Mouse (Mus musculus): Measurements from ENCODE around the gene Ccdc180.

The Ccdc180 gene

DNA sequence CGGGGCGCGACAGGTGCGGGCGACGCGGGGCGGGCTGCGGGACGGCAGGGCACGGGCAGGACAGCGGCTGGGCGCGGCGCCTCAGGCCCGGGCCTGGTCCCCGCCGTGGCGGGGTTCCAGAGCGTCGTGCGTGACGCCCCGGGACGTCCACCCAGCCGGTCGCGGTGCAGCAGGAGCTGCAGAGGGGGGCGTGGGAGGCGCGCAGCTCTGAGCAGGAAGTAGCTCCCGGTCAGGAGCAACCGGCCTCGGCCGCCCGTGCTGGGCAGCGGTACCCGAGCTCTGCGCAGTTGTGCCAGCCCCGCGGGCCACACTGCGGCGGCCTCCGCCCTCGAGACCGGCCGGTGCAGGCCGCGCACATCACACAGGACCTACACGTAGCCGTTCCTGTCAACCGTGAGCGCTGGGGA is 82.3 kb downstream of the Ccdc180 start:
- peak; percentile 83 for DNase-seq

DNA sequence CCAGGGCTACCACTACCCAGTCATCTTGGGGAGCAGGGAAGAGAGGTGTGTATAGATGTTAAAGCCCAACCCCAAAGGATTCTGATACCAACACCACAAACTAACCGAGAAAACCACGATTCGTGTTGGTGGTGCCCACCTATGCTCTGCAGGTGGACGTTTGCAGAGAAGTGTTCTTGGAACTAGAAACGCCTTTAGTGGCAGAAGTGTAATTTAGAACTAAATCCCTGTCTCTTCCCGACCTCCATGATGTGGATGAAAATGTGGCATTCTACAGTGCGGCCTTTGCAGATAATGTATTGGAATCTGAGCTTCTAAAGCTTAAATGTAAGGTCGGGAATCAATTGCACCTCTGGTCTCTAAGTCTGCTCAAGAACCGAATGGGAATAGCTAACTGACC is 82.8 kb downstream of the Ccdc180 start:
- DNase-seq, result no peak

DNA sequence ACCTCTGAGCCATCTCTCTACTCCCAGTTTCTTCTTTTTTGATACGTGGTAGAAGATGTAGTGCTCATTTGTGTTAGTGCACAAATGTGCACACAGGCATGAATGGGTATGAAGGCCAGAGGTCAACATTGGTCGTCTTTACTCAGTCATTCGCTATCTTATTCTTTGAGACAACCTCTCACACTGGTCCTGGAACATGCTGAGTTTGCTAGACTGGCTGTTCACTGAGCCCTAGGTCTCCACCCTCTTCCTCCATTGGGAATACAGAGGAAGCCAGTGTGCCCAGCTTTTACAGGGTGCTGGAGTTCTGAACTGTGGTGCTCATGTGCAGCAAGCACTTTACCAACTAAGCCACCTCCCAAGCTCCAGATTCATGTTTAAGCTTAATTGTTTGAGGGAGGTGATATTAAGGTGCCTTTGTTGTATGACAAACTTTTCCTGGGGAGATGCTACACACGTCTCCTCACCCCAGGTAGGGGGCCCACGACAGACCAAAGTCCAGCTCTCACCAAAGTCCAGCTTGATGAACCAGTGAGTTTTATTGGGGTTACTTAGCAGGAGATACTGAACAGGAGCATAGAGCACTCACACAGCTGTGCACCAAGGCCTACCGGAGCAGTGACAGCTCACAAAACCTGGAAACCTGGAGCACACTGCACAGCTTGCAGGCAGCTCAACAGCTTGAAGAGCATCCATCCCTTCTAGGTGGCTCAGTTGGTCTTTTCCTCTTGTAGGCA is 87.0 kb downstream of the Ccdc180 start:
- DNase-seq, result no peak

DNA sequence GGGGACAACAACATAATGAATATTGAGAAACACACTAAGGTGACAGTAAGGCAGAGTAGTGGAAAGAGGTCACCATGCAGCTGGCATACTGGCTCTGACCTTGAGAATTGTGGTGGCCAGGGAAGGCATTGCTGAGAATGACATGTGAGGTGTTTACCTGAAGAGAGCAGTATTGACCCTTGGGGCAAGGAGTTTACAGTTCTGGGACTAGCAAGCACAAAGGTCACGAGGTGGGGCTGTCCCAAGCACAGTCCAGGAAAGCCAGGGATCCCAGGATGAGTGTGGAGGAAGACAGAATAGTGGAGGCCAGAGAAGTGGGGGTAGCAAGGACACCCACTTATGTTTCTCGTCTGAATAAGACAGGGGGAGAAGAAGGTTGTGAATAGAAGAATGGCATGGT is 89.8 kb downstream of the Ccdc180 start:
- no peak for DNase-seq

DNA sequence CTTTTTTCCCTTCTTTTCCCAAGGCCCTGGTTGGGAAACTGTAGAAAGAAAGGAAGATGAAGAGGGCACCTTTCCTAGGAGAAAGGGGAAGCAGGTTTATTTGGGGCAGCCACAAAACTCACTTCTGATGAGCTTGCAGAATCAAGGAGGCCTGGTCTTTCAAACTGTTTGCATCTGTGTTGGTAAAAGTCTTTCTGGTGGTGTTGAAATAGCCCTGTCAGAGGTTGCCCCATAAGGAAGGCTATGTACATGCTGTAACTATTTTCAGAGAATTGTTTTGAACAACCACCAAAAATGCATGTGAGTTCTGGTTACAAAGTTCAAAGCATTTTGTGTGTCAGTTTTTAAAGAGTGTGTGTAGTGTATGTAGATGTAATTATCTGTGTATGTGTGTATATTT is 91.0 kb downstream of the Ccdc180 start:
- DNase-seq, result no peak

DNA sequence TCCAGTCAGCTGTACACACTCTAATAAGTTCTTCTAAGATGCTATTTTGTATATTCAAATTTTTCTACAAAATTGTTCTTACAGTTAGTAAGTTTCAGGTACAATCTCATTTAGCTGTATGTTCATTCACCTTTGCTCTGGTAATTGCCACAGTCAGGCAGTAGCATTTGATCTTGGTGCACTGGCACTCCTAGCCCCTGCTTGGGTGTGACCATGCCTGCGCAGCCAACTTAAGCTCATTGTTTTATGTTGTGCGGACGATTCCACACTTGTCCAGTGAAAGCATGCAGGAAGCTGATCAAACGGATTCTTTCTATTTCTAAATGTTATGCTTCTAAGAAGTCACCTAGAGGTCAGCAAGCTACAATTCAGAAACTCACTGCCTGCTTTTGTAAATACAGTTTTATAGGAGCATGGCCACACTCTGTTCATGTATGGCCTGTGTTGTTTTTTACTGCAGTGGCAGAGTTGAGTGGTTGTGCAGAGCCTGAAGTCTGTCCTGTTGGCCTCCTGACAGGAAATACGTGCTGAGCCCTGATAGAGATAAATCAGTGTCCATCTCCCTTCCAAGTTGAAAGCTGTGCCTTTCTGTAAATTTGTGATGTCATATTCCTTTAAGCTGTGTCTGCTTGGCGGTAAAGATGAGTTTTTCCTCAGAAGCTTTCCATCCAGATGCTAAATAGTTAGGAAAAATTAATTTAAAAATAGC is 100.5 kb downstream of the Ccdc180 start:
- no peak for DNase-seq

DNA sequence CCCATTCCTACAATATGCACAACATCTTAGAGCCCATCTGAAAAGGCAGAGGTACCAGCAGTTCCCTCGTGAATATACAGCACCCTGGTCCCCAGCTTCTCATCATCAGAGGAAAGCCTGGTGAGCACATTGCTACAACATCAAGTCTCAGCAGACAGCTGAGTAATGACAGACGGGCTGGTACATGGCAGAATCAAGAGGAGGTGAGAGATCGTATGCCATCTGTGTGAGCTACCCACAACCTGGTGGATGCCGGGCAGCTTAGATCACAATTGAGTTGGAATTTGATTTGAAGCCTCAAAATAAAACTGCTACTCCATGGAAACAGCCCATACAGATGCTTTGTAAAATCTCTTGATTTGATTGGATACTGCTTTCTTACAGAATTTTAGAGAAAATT is 108.4 kb downstream of the Ccdc180 start:
- no peak for DNase-seq

Data from kidney, postnatal 10 days (tissue).